Mouse (Mus musculus) kidney, embryonic 14.5 days (tissue): ENCODE measurements around the gene Snrpa. TPM values are rescaled to one million over a fixed set of nuclear protein-coding genes. Genes with fewer than 3 reads are reported as not detected.

Experiments
- ATAC-seq: fragments of 200-750 bp; cut with Nextera tagmentation; 2 replicates; pipeline ENCODE4 v1.8.0; 2017; ENCODE audit warnings: moderate number of reproducible peaks, mild to moderate bottlenecking, moderate TSS enrichment, moderate library complexity; ENCODE audit not compliant: low FRiP score, low TSS enrichment
- H3K27ac ChIP-seq: fragments of 300-500 bp; sonication (generic); 2 replicates; pipeline ENCODE4 v1.5.1; 2014; ENCODE audit warnings: low read depth, mild to moderate bottlenecking, low read length, moderate library complexity, mixed read lengths
- H3K27me3 ChIP-seq: fragments of 300-500 bp; sonication (generic); 2 replicates; pipeline ENCODE4 v1.6.1; 2014; ENCODE audit warnings: mild to moderate bottlenecking, low read length; ENCODE audit not compliant: control insufficient read depth, insufficient read depth
- H3K36me3 ChIP-seq: fragments of 300-500 bp; sonication (generic); 2 replicates; pipeline ENCODE4 v1.6.1; 2014; ENCODE audit warnings: low read length, mixed read lengths; ENCODE audit not compliant: control insufficient read depth, insufficient read depth
- H3K4me1 ChIP-seq: fragments of 300-500 bp; sonication (generic); 2 replicates; pipeline ENCODE4 v1.6.1; 2014; ENCODE audit warnings: low read length, mixed read lengths; ENCODE audit not compliant: control insufficient read depth, insufficient read depth
- H3K4me2 ChIP-seq: fragments of 300-500 bp; sonication (generic); replicated peaks from 2 replicates; pipeline ENCODE4 v1.6.1; 2014; ENCODE audit warnings: low read depth, mild to moderate bottlenecking, low read length
- H3K4me3 ChIP-seq: fragments of 300-500 bp; sonication (generic); 2 replicates; pipeline ENCODE4 v1.5.1; 2014; ENCODE audit warnings: mild to moderate bottlenecking, low read length
- H3K9ac ChIP-seq: fragments of 300-500 bp; sonication (generic); 2 replicates; pipeline ENCODE4 v1.6.1; 2014; ENCODE audit warnings: low read depth, mild to moderate bottlenecking, low read length, moderate library complexity
- H3K9me3 ChIP-seq: fragments of 300-500 bp; sonication (generic); 2 replicates; pipeline ENCODE4 v1.6.1; 2016; ENCODE audit warnings: low read length; ENCODE audit not compliant: control insufficient read depth
- WGBS: fragments of 180-500 bp; shearing (Covaris S2); extraction: QIAGEN DNeasy Blood & Tissue Kit; methylation state at CpG from one replicate; pipeline ENCODE4 v1.1.7; 2014; 5-methylcytosine and 5-hydroxymethylcytosine counted together
- polyA plus RNA-seq: library from polyadenylated mRNA; unstranded; fragments of >200 nt; fragmentation: Nextera tagmentation; extraction: Ambion mirVana; gene quantifications from 2 replicates; pipeline ENCODE4 v1.2.1, GENCODE M21; 2014

The Snrpa gene
- polyA plus RNA-seq, 1 experiment from 2014 or later, result 327 TPM

DNA sequence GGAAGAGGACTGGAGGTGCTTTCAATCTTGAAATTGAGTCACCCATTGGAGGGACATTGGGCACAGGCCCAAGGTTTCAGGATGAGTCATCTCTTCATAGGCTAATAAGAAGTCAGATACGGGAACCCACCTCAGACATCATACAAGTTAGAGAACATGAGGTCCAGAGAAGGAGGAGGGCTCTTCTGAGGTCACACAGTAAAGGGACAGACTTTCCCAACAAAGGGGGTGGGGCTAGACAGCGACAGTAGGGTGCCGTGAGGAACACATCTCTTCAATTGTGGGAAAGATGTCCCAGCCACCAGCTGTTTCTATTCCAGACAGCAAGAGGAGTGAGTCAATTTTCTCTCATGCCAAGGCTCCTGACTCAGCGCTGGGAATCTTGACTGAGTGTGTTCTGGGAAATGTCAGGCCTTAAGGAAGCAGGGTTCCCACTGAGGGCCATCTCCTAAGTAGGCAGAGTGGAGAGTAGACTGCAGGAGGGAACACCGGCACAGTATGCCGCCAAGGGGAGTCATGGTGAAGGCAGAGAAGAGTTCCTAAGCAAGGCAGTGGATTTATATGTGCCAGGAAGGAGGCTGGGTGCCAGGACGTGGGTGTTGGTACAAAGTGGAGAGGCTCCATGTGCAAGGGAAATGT, 35.7 kb upstream of the Snrpa start:
- H3K4me2 ChIP-seq, result no peak overlapping the region
- H3K4me3 ChIP-seq, result no peak overlapping the region
- H3K9me3 ChIP-seq, result no peaks in the 10 kb centered on the region
- no peaks in the 10 kb centered on the region for H3K27me3 ChIP-seq
- no peaks in the 10 kb centered on the region for H3K36me3 ChIP-seq
- peaks cover 16% of the 10 kb centered on the region for H3K4me1 ChIP-seq
- 84% methylated on average over 7 of the region's 7 CpGs for WGBS
- H3K9ac ChIP-seq, result no peak overlapping the region
- ATAC-seq, result no peak
- H3K27ac ChIP-seq, result no peak overlapping the region

DNA sequence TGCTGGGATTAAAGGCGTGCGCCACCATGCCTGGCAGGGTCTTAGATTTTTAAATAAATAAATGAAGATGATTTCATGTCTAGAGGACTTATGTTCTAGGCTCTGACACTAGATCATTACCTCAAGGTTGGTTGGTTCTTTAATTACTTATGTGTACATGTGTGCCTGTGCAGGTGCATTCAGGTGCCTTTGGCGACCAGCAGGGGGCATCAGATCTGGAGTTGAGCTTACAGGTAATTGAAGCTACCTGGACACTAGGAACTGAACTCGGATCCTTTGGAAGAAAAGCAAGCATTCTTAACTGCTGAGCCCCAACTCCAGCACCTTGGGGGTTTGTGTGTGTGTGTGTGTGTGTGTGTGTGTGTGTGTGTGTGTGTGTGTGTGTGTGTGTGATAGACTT, 34.7 kb upstream of the Snrpa start:
- Histone ChIP-seq H3K4me2 (no peak overlapping the region), H3K4me3 (no peak overlapping the region), H3K36me3 (no peaks in the 10 kb centered on the region), H3K4me1 (peaks cover 27% of the 10 kb centered on the region), H3K27ac (no peak overlapping the region), H3K27me3 (no peaks in the 10 kb centered on the region), H3K9me3 (no peaks in the 10 kb centered on the region), H3K9ac (no peak overlapping the region)
- 78% methylated on average over 4 of the region's 4 CpGs for WGBS
- no peak for ATAC-seq

DNA sequence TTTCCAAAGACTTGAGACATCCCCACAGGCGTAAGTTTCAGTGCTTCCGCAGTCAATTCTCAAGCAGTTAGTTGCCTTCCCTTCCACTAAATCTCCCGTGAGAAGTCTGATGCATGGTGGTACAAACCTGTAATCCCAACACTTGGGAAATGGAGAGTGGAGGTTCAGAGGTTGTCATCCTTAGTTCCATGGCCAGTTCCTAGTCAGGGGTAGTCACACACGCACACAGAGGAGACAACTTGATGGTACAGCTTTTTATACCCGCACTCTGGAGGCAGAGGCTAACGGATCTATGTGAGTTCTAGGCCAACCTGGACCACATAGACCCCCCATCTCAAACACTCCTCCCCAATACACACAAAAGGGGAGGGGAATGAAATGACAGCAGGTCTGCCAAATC, 32.8 kb upstream of the Snrpa start:
- H3K36me3 ChIP-seq, result no peaks in the 10 kb centered on the region
- peak overlapping the region; percentile 88 for H3K27ac ChIP-seq
- H3K4me1 ChIP-seq, result peaks cover 37% of the 10 kb centered on the region
- no peaks in the 10 kb centered on the region for H3K27me3 ChIP-seq
- peak overlapping the region; percentile 81 for H3K9ac ChIP-seq
- ATAC-seq, result 0 out of 2 replicates have a peak, but pooled peaks have one; percentile 0
- H3K4me3 ChIP-seq, result peak overlapping the region; percentile 91
- no peaks in the 10 kb centered on the region for H3K9me3 ChIP-seq
- WGBS, result 20% methylated on average over 6 of the region's 6 CpGs
- peak overlapping the region; percentile 89 for H3K4me2 ChIP-seq

DNA sequence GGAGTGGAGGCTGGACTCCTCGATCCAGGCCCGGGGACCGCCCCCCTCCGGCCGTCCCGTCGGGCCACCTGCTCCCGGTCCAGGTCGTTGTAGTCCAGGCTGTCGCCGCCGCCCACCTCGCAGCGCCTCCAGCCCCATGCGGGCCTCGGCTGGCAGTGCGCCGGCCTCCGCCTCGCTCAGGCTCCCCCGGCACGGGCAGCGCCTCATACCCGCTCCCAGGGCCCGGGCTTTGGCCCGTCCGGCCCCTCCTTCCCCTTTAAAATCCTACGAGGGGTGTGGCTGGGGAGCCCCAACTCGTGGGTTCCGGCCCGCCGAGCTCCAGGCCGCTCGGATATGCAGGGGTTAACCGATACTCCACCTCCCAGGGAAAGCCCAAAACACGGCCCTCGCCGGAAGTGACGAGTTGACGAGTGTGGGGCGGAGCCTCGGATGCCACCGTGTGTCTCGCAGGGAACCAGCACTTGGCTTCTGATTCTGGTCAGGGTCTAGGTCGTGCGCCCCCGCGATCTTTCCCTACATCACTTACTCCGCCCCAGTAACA, 32.3 kb upstream of the Snrpa start, which contains the start of gene Itpkc:
TSS of gene Itpkc (minus strand) at position 381 of the 541 bp plus-strand sequence.
- Histone ChIP-seq H3K36me3 (no peaks in the 10 kb centered on the region; the same call in 1 of the 2 replicates), H3K27ac (peak within 1 kb of the TSS; percentile 88), H3K4me1 (peaks cover 36% of the 10 kb centered on the region), H3K4me2 (peak within 1 kb of the TSS; percentile 89), H3K4me3 (peak within 1 kb of the TSS; percentile 91), H3K9ac (peak within 1 kb of the TSS; percentile 81), H3K27me3 (no peaks in the 10 kb centered on the region), H3K9me3 (no peaks in the 10 kb centered on the region)
- ATAC-seq, result peak; percentile 83
- under 1% methylated on average over 38 of the region's 49 CpGs for WGBS

DNA sequence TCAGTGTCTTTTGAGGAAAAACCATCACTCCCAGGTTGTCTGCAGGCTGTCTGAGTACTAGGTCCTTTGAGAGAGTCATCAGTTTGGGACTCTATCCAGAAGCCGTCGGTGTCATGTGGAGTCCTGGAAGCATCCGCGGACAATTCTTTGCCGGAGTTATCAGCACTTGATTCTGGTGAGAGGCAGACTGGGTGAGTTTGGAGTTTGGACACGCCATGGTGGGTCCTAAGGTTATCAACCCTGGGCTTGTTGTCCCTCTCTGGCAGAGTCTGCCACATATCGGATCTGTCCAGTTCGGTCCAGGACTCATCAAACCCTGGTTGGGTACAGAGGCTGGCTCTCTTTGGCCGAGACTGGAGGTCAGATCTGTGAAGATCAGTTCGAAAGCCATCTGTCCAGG, 31.6 kb upstream of the Snrpa start:
- ATAC-seq, result 0 out of 2 replicates have a peak, but pooled peaks have one; percentile 0
- Histone ChIP-seq H3K9ac (peak overlapping the region; percentile 81), H3K4me1 (peaks cover 36% of the 10 kb centered on the region), H3K4me2 (peak overlapping the region; percentile 89), H3K27ac (no peak overlapping the region; the same call in 1 of the 2 replicates), H3K27me3 (no peaks in the 10 kb centered on the region), H3K36me3 (no peaks in the 10 kb centered on the region; the same call in 1 of the 2 replicates), H3K9me3 (no peaks in the 10 kb centered on the region), H3K4me3 (peak overlapping the region; percentile 91)
- 4% methylated on average over 10 of the region's 10 CpGs for WGBS

DNA sequence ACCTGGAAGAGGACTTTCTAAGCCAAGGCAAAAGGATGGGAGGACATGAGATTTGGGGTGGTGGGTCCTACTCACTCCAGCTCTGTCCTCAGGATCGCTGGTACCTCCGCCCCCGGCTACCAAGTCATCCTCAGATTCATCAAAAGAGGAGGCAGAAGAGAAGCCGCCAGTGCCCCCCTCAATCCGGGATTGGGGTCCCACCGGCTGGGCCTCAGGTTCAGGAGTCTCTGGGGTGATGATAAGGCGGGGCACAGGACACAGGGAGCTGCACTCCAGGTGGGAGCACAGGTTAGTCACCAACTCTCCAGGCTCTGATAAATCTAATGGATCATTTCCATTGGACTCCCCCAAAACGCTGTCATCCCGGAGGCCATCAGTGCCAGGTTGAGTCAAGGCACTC, 31.2 kb upstream of the Snrpa start:
- Histone ChIP-seq H3K4me2 (peak overlapping the region; percentile 89), H3K9ac (peak overlapping the region; percentile 81; the same call in 1 of the 2 replicates), H3K27me3 (no peaks in the 10 kb centered on the region), H3K9me3 (no peaks in the 10 kb centered on the region), H3K4me3 (peak overlapping the region; percentile 91), H3K27ac (no peak overlapping the region), H3K36me3 (no peaks in the 10 kb centered on the region; the same call in 1 of the 2 replicates), H3K4me1 (peaks cover 36% of the 10 kb centered on the region)
- WGBS, result 31% methylated on average over 9 of the region's 9 CpGs
- no peak for ATAC-seq

DNA sequence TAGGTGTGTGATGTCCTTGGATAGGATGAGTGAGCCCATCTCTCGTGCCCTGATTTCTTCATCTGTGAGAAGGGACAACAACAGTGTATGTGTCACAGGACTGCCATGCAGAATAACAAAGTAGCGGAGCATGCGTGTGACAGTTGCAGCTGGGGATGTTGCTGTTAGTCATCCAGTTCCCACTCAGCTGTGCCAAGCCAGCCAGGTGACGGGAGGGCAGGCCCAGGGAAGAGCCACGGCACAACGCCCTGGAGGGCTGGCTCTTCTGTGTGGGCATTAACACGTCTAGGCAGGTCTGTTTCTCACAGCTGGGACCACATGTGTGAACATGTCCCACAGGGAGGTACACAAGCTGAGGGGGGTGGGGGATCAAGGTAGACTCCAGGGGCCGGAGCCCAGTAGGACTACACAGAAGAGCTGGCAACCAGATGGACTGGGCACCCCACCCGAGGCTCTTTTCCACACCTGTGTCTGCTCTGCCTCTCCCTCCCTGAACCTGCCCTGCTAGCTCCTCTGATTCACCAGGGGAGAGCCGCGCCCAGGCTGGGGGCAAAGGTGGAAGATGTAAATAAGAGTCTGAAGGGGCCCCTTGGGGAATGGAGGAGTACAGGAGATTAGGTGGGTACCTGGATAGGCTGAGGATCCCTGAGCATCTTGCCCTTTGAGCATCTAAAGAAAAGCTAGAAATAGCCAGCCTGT, 29.0 kb upstream of the Snrpa start:
- peaks cover 36% of the 10 kb centered on the region for H3K4me1 ChIP-seq
- peak overlapping the region; percentile 13; the same call in 1 of the 2 replicates for H3K9ac ChIP-seq
- no peaks in the 10 kb centered on the region for H3K27me3 ChIP-seq
- WGBS, result 75% methylated on average over 11 of the region's 11 CpGs
- H3K27ac ChIP-seq, result no peak overlapping the region
- no peak for ATAC-seq
- peak overlapping the region; percentile 89; the same call in 1 of the 2 replicates for H3K4me2 ChIP-seq
- no peaks in the 10 kb centered on the region; the same call in 1 of the 2 replicates for H3K36me3 ChIP-seq
- H3K4me3 ChIP-seq, result no peak overlapping the region
- no peaks in the 10 kb centered on the region for H3K9me3 ChIP-seq

DNA sequence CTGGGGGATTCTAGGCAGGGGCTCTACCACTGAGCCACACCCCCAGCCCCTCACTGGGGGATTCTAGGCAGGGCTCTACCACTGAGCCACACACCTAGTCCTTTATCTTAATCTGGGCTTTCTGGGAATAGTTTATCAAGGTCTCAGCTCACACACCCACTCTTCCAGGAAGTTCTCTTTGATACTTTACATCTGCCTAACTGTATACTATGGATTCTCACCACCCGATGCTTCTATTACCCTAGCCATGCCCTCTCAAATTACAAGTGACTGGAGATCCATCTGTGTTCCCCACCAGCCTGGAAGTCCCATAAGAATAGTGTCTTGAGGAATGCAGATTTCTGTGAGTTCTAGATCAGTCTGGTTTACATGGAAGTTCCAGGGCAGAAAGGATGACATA, 26.5 kb upstream of the Snrpa start:
- H3K9ac ChIP-seq, result no peak overlapping the region
- no peak overlapping the region for H3K4me3 ChIP-seq
- 52% methylated on average over 1 of the region's 1 CpGs for WGBS
- no peak overlapping the region for H3K27ac ChIP-seq
- peaks cover 32% of the 10 kb centered on the region for H3K4me1 ChIP-seq
- H3K4me2 ChIP-seq, result no peak overlapping the region
- no peaks in the 10 kb centered on the region for H3K9me3 ChIP-seq
- no peaks in the 10 kb centered on the region for H3K27me3 ChIP-seq
- H3K36me3 ChIP-seq, result peaks cover 8% of the 10 kb centered on the region; the same call in 1 of the 2 replicates
- ATAC-seq, result no peak

DNA sequence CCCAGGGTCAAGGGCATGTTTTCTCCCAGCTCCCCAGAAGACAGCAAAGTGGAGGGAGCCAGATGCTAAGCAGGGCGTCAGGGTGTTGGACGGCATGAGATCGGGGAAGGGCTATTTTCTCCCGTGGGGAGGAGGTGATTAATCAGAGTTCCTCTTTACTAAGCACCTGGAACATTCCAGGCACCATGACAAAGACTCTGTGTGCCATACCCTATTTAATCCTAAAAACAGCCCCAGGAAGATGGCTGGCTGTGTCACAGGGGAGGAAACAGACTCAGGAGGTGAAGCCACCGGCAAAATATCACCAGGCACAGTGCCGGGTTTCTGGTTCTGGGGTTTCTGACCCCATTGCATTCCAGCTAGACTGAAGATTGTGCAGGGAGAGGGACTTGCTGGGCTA, 25.9 kb upstream of the Snrpa start:
- no peak overlapping the region for H3K4me2 ChIP-seq
- H3K36me3 ChIP-seq, result peaks cover 10% of the 10 kb centered on the region; the same call in 1 of the 2 replicates
- no peak for ATAC-seq
- H3K27me3 ChIP-seq, result no peaks in the 10 kb centered on the region
- H3K4me3 ChIP-seq, result no peak overlapping the region
- H3K9me3 ChIP-seq, result no peaks in the 10 kb centered on the region
- peaks cover 27% of the 10 kb centered on the region for H3K4me1 ChIP-seq
- no peak overlapping the region for H3K9ac ChIP-seq
- H3K27ac ChIP-seq, result no peak overlapping the region
- 65% methylated on average over 6 of the region's 6 CpGs for WGBS
